Mouse (Mus musculus): ENCODE results near the gene Prn. TPM values are rescaled to one million over a fixed set of nuclear protein-coding genes. Genes with fewer than 3 reads are reported as not detected.

Prn gene
- polyA plus RNA-seq, 1 experiment from 2014 or later = not detected

DNA sequence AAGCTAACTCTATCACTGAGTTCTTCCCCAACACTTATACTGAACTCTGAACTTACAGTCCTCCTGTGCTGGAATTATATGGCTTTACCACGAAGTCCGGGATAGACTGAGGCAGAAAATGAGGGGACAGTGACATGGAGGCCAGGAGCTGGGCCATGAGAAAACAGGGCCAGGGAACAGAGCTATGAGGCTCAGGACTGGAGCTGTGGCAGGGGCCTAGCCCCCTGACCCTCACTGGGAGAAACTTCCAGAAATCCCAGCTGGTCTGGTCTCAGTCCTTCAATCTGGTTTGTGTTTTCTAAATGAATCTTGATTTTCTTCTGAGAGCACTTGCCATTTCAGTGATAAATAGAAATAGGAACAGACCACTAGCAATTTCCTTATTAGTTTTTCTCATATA is 24.5 kb downstream of the Prn start:
- H3K4me2 ChIP-seq (replicated peaks; ENCODE audit: low read depth) = no peak overlapping the region
- ATAC-seq = no peak
- no peaks in the 10 kb centered on the region for H3K4me1 ChIP-seq (replicated peaks; ENCODE audit: control insufficient read depth, insufficient read depth, low read length)
- no peak overlapping the region for H3K27ac ChIP-seq (ENCODE audit: low read depth, low read length)
- H3K4me3 ChIP-seq (ENCODE audit: low read depth, low read length) = no peak overlapping the region
- H3K36me3 ChIP-seq (ENCODE audit: control insufficient read depth, insufficient read depth) = no peaks in the 10 kb centered on the region
- no peaks in the 10 kb centered on the region for H3K27me3 ChIP-seq (replicated peaks; ENCODE audit: control insufficient read depth, insufficient read depth, low read length)
- no peak for TF ChIP-seq CTCF (IDR thresholded peaks at IDR 0.05; ENCODE audit: low read depth)
- WGBS = 90% methylated on average over 2 of the region's 2 CpGs
- H3K9ac ChIP-seq (ENCODE audit: low read depth, low read length) = no peak overlapping the region
- H3K9me3 ChIP-seq (ENCODE audit: control insufficient read depth) = no peaks in the 10 kb centered on the region

DNA sequence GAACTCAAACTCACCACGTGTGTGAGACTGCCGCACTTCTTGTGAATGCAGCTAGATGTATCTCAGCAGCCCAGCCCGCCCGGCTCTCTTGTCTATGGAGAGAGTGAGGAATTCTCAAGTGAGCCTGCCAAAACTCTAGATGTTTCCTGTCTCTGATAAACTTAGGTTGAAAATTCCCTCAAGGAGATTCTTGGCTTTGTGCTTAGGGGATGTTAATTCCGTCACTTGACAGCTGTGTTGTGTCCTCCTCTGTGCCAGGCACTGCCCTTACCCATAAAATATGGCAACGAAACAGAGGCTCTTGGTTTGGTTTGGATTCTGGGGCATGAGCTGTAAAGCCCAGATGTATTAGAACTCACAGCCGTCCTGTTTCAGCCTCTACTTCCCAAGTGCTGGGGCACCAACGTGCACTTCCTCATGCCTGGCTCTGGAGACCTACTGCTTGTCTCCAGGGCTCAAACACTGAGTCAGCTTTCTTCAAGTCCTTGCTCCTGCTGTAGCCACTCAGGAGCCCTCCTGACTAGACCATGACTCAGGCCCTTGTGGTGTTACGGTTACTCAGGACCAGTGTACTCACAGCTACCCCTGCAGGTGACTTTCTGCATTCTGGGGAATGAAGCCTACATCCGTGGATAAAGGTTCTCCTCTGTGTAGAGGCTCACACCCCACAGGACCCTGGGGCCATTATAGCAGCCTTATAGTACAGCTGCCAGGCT is 25.8 kb downstream of the Prn start:
- Histone ChIP-seq H3K4me1 (replicated peaks; ENCODE audit: control insufficient read depth, insufficient read depth, low read length) (no peaks in the 10 kb centered on the region), H3K9ac (ENCODE audit: low read depth, low read length) (no peak overlapping the region), H3K36me3 (ENCODE audit: control insufficient read depth, insufficient read depth) (no peaks in the 10 kb centered on the region), H3K9me3 (ENCODE audit: control insufficient read depth) (no peaks in the 10 kb centered on the region), H3K27ac (ENCODE audit: low read depth, low read length) (no peak overlapping the region), H3K4me2 (replicated peaks; ENCODE audit: low read depth) (no peak overlapping the region), H3K27me3 (replicated peaks; ENCODE audit: control insufficient read depth, insufficient read depth, low read length) (no peaks in the 10 kb centered on the region), H3K4me3 (ENCODE audit: low read depth, low read length) (no peak overlapping the region)
- TF ChIP-seq CTCF (IDR thresholded peaks at IDR 0.05; ENCODE audit: low read depth) = peak; percentile 71
- ATAC-seq = peak; percentile 31; the same call in 1 of the 2 replicates
- 60% methylated on average over 10 of the region's 10 CpGs for WGBS

- 97% methylated on average over 10 of the region's 10 CpGs for WGBS
These were observed 26.7 kb downstream of the Prn start for GRCm38 (mm10) chr2:131936410-131936809.

GRCm38 (mm10) chr2:131939404-131940111 is 29.8 kb downstream of the Prn start:
- Histone ChIP-seq H3K27me3 (replicated peaks; ENCODE audit: control insufficient read depth, insufficient read depth, low read length) (no peaks in the 10 kb centered on the region), H3K4me1 (replicated peaks; ENCODE audit: control insufficient read depth, insufficient read depth, low read length) (no peaks in the 10 kb centered on the region), H3K4me3 (ENCODE audit: low read depth, low read length) (no peak overlapping the region), H3K27ac (ENCODE audit: low read depth, low read length) (no peak overlapping the region), H3K9ac (ENCODE audit: low read depth, low read length) (no peak overlapping the region), H3K4me2 (replicated peaks; ENCODE audit: low read depth) (no peak overlapping the region), H3K9me3 (ENCODE audit: control insufficient read depth) (no peaks in the 10 kb centered on the region), H3K36me3 (ENCODE audit: control insufficient read depth, insufficient read depth) (no peaks in the 10 kb centered on the region)
- 44% methylated on average over 8 of the region's 8 CpGs for WGBS
- TF ChIP-seq CTCF (IDR thresholded peaks at IDR 0.05; ENCODE audit: low read depth) = peak; percentile 85
- ATAC-seq = no peak

More at GRCm38 (mm10) chr2:131936410-131936809, 26.7 kb downstream of the Prn start:
- no peak overlapping the region for H3K27ac ChIP-seq (ENCODE audit: low read depth, low read length)
- no peak overlapping the region for H3K4me2 ChIP-seq (replicated peaks; ENCODE audit: low read depth)
- no peak overlapping the region for H3K9ac ChIP-seq (ENCODE audit: low read depth, low read length)
- no peak overlapping the region for H3K4me3 ChIP-seq (ENCODE audit: low read depth, low read length)
- H3K4me1 ChIP-seq (replicated peaks; ENCODE audit: control insufficient read depth, insufficient read depth, low read length) = no peaks in the 10 kb centered on the region
- no peaks in the 10 kb centered on the region for H3K27me3 ChIP-seq (replicated peaks; ENCODE audit: control insufficient read depth, insufficient read depth, low read length)
- no peak for ATAC-seq
- no peak for TF ChIP-seq CTCF (IDR thresholded peaks at IDR 0.05; ENCODE audit: low read depth)
- H3K36me3 ChIP-seq (ENCODE audit: control insufficient read depth, insufficient read depth) = no peaks in the 10 kb centered on the region
- no peaks in the 10 kb centered on the region for H3K9me3 ChIP-seq (ENCODE audit: control insufficient read depth)

- no peak overlapping the region for H3K4me2 ChIP-seq (replicated peaks; ENCODE audit: low read depth)
- no peaks in the 10 kb centered on the region for H3K4me1 ChIP-seq (replicated peaks; ENCODE audit: control insufficient read depth, insufficient read depth, low read length)
- TF ChIP-seq CTCF (IDR thresholded peaks at IDR 0.05; ENCODE audit: low read depth) = no peak
- H3K9me3 ChIP-seq (ENCODE audit: control insufficient read depth) = no peaks in the 10 kb centered on the region
- no peak overlapping the region for H3K27ac ChIP-seq (ENCODE audit: low read depth, low read length)
- no peak overlapping the region for H3K9ac ChIP-seq (ENCODE audit: low read depth, low read length)
- H3K27me3 ChIP-seq (replicated peaks; ENCODE audit: control insufficient read depth, insufficient read depth, low read length) = no peaks in the 10 kb centered on the region
- 60% methylated on average over 3 of the region's 3 CpGs for WGBS
- H3K36me3 ChIP-seq (ENCODE audit: control insufficient read depth, insufficient read depth) = no peaks in the 10 kb centered on the region
- H3K4me3 ChIP-seq (ENCODE audit: low read depth, low read length) = no peak overlapping the region
- ATAC-seq = no peak
These were observed 30.7 kb downstream of the Prn start for GRCm38 (mm10) chr2:131940506-131940905.

DNA sequence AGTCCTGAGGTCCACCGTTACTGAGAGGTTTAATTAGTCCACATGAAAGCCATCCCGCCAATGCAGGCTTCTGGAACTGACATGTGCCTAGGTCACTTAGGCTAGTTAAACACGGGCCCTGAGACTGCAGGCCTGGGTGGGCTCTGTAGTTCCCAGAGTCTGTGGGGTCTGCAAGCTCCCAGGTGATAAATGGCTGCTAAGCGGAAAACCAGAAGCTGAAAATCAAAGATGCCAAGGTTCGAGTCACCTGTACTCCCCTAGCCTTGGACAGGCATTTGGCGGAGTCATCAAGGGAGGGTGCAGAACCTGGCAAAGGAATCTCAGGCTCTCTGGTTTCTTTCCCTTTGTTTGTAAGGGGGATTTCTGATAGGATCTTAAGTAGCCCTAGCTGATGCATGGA is 31.7 kb downstream of the Prn start:
- Histone ChIP-seq H3K36me3 (ENCODE audit: control insufficient read depth, insufficient read depth) (no peaks in the 10 kb centered on the region), H3K9me3 (ENCODE audit: control insufficient read depth) (no peaks in the 10 kb centered on the region), H3K9ac (ENCODE audit: low read depth, low read length) (no peak overlapping the region), H3K4me2 (replicated peaks; ENCODE audit: low read depth) (no peak overlapping the region), H3K27me3 (replicated peaks; ENCODE audit: control insufficient read depth, insufficient read depth, low read length) (no peaks in the 10 kb centered on the region), H3K27ac (ENCODE audit: low read depth, low read length) (no peak overlapping the region), H3K4me3 (ENCODE audit: low read depth, low read length) (no peak overlapping the region), H3K4me1 (replicated peaks; ENCODE audit: control insufficient read depth, insufficient read depth, low read length) (no peaks in the 10 kb centered on the region)
- TF ChIP-seq CTCF (IDR thresholded peaks at IDR 0.05; ENCODE audit: low read depth) = no peak
- no peak for ATAC-seq
- 76% methylated on average over 6 of the region's 6 CpGs for WGBS

Measured in intestine, postnatal 0 days (tissue).